In genomic region chr17:56191266-56191665, GRCm38 (mm10) we compare ENCODE assay signal across 18 mouse cellular contexts. TPM values are rescaled to one million over a fixed set of nuclear protein-coding genes. Genes with fewer than 3 reads are reported as not detected.
A peak's percentile ranks its signal among the peaks of the same experiment; 100 is the strongest.
DNase-seq lines count a peak whose midpoint lies in the region; ATAC-seq lines count a peak whose summit lies in the region.
"Had no signal": no experiment of that assay in that cellular context is flagged by ENCODE, and none has a peak within 500 bp of the region (broad histone marks: within the 10 kb centered on the region; RNA-seq: fewer than 3 reads in every experiment).

No protein-coding gene starts in this region.

- H3K4me2 ChIP-seq in embryonic facial prominence, embryonic 13.5 days = no peak overlapping the region
- H3K4me2 ChIP-seq: forebrain, embryonic 13.5 days; forebrain, embryonic 15.5 days had no signal

- no peaks in the 10 kb centered on the region for H3K4me1 ChIP-seq in embryonic facial prominence, embryonic 13.5 days
- H3K4me1 ChIP-seq in embryonic facial prominence, embryonic 10.5 days = 0 out of 2 replicates have a peak, but pooled peaks cover 2% of the 10 kb centered on the region
- H3K4me1 ChIP-seq: forebrain, embryonic 13.5 days; forebrain, embryonic 15.5 days had no signal

- no peaks in the 10 kb centered on the region for H3K9me3 ChIP-seq in embryonic facial prominence, embryonic 13.5 days
- no peaks in the 10 kb centered on the region for H3K9me3 ChIP-seq in embryonic facial prominence, embryonic 10.5 days
- H3K9me3 ChIP-seq: forebrain, embryonic 13.5 days; forebrain, embryonic 15.5 days had no signal

- DNase-seq in cerebellum, postnatal 10 days = peak; percentile 50 to 58
- DNase-seq in cerebellum, adult 8-10 months = no peak
- peak; percentile 39 to 63 for DNase-seq in cerebellum, postnatal 25 days
- no peak for DNase-seq in cerebellum, adult 9-10 months
- DNase-seq in embryonic facial prominence, embryonic 10.5 days (ENCODE audit: low spot score) = no peak
- peak; percentile 27 for DNase-seq in brain, adult 2 months (ENCODE audit: low read depth, low spot score)
- no peak for DNase-seq in gastrocnemius, postnatal 10 days
- DNase-seq: adrenal gland, adult 2 months; adrenal gland, postnatal 10 days; adrenal gland, postnatal 25 days; cerebellum, adult 9-11 months; forebrain, postnatal 0 days; gastrocnemius, postnatal 25 days had no signal

- ATAC-seq in embryonic facial prominence, embryonic 13.5 days (ENCODE audit: insufficient number of reproducible peaks, insufficient read depth, low FRiP score, low TSS enrichment, low read depth) = no peak
- ATAC-seq: activated CD4-positive, CD25-positive, alpha-beta regulatory T cell, adult 4 months; forebrain, embryonic 13.5 days; forebrain, embryonic 15.5 days; forebrain, postnatal 0 days; Patski had no signal

- whole genome bisulfite sequencing in embryonic facial prominence, embryonic 13.5 days = 87% methylated on average over 6 of the region's 6 CpGs
- 92% methylated on average over 6 of the region's 6 CpGs for WGBS in embryonic facial prominence, embryonic 10.5 days

- H3K27ac ChIP-seq in embryonic facial prominence, embryonic 13.5 days = no peak overlapping the region
- no peak overlapping the region for H3K27ac ChIP-seq in embryonic facial prominence, embryonic 10.5 days (replicated peaks)
- H3K27ac ChIP-seq: forebrain, embryonic 13.5 days; forebrain, embryonic 15.5 days had no signal

- peaks cover 92% of the 10 kb centered on the region for H3K36me3 ChIP-seq in embryonic facial prominence, embryonic 13.5 days
- H3K36me3 ChIP-seq in embryonic facial prominence, embryonic 10.5 days (replicated peaks) = peaks cover 96% of the 10 kb centered on the region

- no peak overlapping the region for H3K4me3 ChIP-seq in embryonic facial prominence, embryonic 13.5 days
- no peak overlapping the region for H3K4me3 ChIP-seq in embryonic facial prominence, embryonic 10.5 days
- H3K4me3 ChIP-seq: forebrain, embryonic 13.5 days; forebrain, embryonic 15.5 days had no signal

- H3K9ac ChIP-seq in embryonic facial prominence, embryonic 13.5 days = 0 out of 2 replicates have a peak overlapping the region, but pooled peaks have one; percentile 12
- H3K9ac ChIP-seq: forebrain, embryonic 13.5 days; forebrain, embryonic 15.5 days; forebrain, postnatal 0 days had no signal

- H3K27me3 ChIP-seq in embryonic facial prominence, embryonic 13.5 days = no peaks in the 10 kb centered on the region
- H3K27me3 ChIP-seq in embryonic facial prominence, embryonic 10.5 days (replicated peaks; ENCODE audit: low read depth, poor library complexity, severe bottlenecking) = no peaks in the 10 kb centered on the region
- H3K27me3 ChIP-seq: forebrain, embryonic 13.5 days; forebrain, embryonic 15.5 days; Patski had no signal

RNA-seq across cellular contexts. Expression of gene Mydgf, which starts 7.5 kb away (rescaled TPM):
- polyA plus RNA-seq in embryonic facial prominence, embryonic 13.5 days (2015; fragmentation: Nextera tagmentation; extraction: Ambion mirVana) = 86.3 and 91.0 TPM in 2 replicates
- polyA plus RNA-seq in embryonic facial prominence, embryonic 10.5 days (2016; fragmentation: Nextera tagmentation; extraction: Ambion mirVana) = 71.0 and 71.3 TPM in 2 replicates
- total RNA-seq in gastrocnemius, postnatal 10 days (2021) = 10 to 100 TPM; 28.8 to 36.5 TPM

RNA-seq across cellular contexts. Expression of gene Dpp9, which starts 27.4 kb away (rescaled TPM):
- 34.9 and 37.5 TPM in 2 replicates for polyA plus RNA-seq in embryonic facial prominence, embryonic 13.5 days (2015; fragmentation: Nextera tagmentation; extraction: Ambion mirVana)
- 48.3 and 50.2 TPM in 2 replicates for polyA plus RNA-seq in embryonic facial prominence, embryonic 10.5 days (2016; fragmentation: Nextera tagmentation; extraction: Ambion mirVana)
- 10 to 100 TPM; 21.7 to 24.3 TPM for total RNA-seq in gastrocnemius, postnatal 10 days (2021)

RNA-seq across cellular contexts. Expression of gene Tnfaip8l1, which starts 29.0 kb away (rescaled TPM):
- polyA plus RNA-seq in embryonic facial prominence, embryonic 13.5 days (2015; fragmentation: Nextera tagmentation; extraction: Ambion mirVana) = 13.8 and 13.9 TPM in 2 replicates
- polyA plus RNA-seq in embryonic facial prominence, embryonic 10.5 days (2016; fragmentation: Nextera tagmentation; extraction: Ambion mirVana) = 10.3 and 11.7 TPM in 2 replicates
- total RNA-seq in gastrocnemius, postnatal 10 days (2021) = 1 to 10 TPM; 5.0 to 5.3 TPM

RNA-seq across cellular contexts. Expression of gene Sema6b, which starts 51.1 kb away (rescaled TPM):
- 2.4 and 2.5 TPM in 2 replicates for polyA plus RNA-seq in embryonic facial prominence, embryonic 13.5 days (2015; fragmentation: Nextera tagmentation; extraction: Ambion mirVana)
- polyA plus RNA-seq in embryonic facial prominence, embryonic 10.5 days (2016; fragmentation: Nextera tagmentation; extraction: Ambion mirVana) = 1.0 and 1.1 TPM in 2 replicates
- total RNA-seq in gastrocnemius, postnatal 10 days (2021) = 10 to 100 TPM; 14.4 to 14.7 TPM
- polyA plus RNA-seq: activated CD4-positive, CD25-positive, alpha-beta regulatory T cell, adult 4 months had no signal

Comparison
In these comparisons a context has a peak if more than half of its experiments do, and no peak if none do; other contexts are left out.
1. DNase-seq: peak in cerebellum, postnatal 10 days (2 of 2), cerebellum, postnatal 25 days (2 of 2) and brain, adult 2 months (single experiment); none in cerebellum, adult 8-10 months (single experiment), cerebellum, adult 9-10 months (single experiment), embryonic facial prominence, embryonic 10.5 days (single experiment) and gastrocnemius, postnatal 10 days (single experiment).